Mouse (Mus musculus): ENCODE measurements around the gene Gm19402. TPM values are rescaled to one million over a fixed set of nuclear protein-coding genes. Genes with fewer than 3 reads are reported as not detected.

The Gm19402 gene
- polyA plus RNA-seq, 1 experiment from 2014 or later, result not detected

- Histone ChIP-seq H3K9me3 (no peaks in the 10 kb centered on the region), H3K27ac (no peak overlapping the region), H3K4me3 (no peak overlapping the region), H3K9ac (no peak overlapping the region), H3K36me3 (no peaks in the 10 kb centered on the region), H3K4me2 (no peak overlapping the region), H3K4me1 (replicated peaks) (peaks cover 8% of the 10 kb centered on the region), H3K27me3 (0 out of 2 replicates have a peak, but pooled peaks cover under 1% of the 10 kb centered on the region)
- WGBS, result 66% methylated on average over 15 of the region's 15 CpGs
- no peak for ATAC-seq (ENCODE audit: low FRiP score)
Measured at GRCm38 (mm10) chr10:77658286-77658994, 32.1 kb downstream of the Gm19402 start.

- H3K4me3 ChIP-seq, result no peak overlapping the region
- no peak for ATAC-seq (ENCODE audit: low FRiP score)
- no peaks in the 10 kb centered on the region; the same call in 1 of the 2 replicates for H3K36me3 ChIP-seq
- WGBS, result 91% methylated on average over 9 of the region's 9 CpGs
- no peak overlapping the region for H3K9ac ChIP-seq
- H3K4me1 ChIP-seq (replicated peaks), result peaks cover 12% of the 10 kb centered on the region
- no peak overlapping the region for H3K27ac ChIP-seq
- no peak overlapping the region for H3K4me2 ChIP-seq
- H3K27me3 ChIP-seq, result no peaks in the 10 kb centered on the region
- H3K9me3 ChIP-seq, result no peaks in the 10 kb centered on the region
Measured at GRCm38 (mm10) chr10:77652046-77652445, 38.5 kb downstream of the Gm19402 start.

DNA sequence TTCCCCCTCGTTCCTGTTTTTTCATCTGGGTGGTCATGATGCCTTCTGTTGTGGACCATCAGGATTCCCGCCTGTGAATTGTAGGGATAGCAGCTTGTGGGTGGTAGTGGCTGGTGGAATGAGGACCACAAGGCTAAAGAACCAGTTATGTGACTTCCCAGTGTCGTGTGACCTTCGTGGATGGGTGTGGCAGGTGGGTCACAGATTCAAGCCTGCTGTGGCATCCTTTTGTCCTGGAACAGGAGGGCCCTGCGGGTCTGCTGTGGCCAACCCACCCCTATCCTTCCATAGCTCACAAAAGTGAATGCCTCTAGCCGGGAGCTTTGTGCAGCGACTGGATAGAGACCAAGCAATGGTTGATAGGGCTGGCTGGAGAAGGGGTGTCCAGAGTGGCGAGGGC is 42.7 kb downstream of the Gm19402 start:
- no peaks in the 10 kb centered on the region for H3K27me3 ChIP-seq
- whole genome bisulfite sequencing, result 87% methylated on average over 8 of the region's 8 CpGs
- no peak for ATAC-seq (ENCODE audit: low FRiP score)

GRCm38 (mm10) chr10:77647461-77647860 is 43.1 kb downstream of the Gm19402 start:
- WGBS, result 86% methylated on average over 1 of the region's 1 CpGs
- no peak overlapping the region for H3K4me2 ChIP-seq
- no peaks in the 10 kb centered on the region for H3K27me3 ChIP-seq
- H3K4me1 ChIP-seq (replicated peaks), result peaks cover 12% of the 10 kb centered on the region
- no peak for ATAC-seq (ENCODE audit: low FRiP score)
- no peak overlapping the region for H3K9ac ChIP-seq
- H3K36me3 ChIP-seq, result peaks cover 44% of the 10 kb centered on the region
- H3K4me3 ChIP-seq, result no peak overlapping the region
- no peak overlapping the region for H3K27ac ChIP-seq
- no peaks in the 10 kb centered on the region for H3K9me3 ChIP-seq

More for the DNA sequence above, 42.7 kb downstream of the Gm19402 start:
- H3K9me3 ChIP-seq, result no peaks in the 10 kb centered on the region
- peaks cover 12% of the 10 kb centered on the region for H3K4me1 ChIP-seq (replicated peaks)
- H3K9ac ChIP-seq, result no peak overlapping the region
- peaks cover 41% of the 10 kb centered on the region for H3K36me3 ChIP-seq
- no peak overlapping the region for H3K4me2 ChIP-seq
- no peak overlapping the region for H3K4me3 ChIP-seq
- no peak overlapping the region for H3K27ac ChIP-seq

- Histone ChIP-seq H3K9me3 (no peaks in the 10 kb centered on the region), H3K4me1 (replicated peaks) (peaks cover 12% of the 10 kb centered on the region), H3K27ac (no peak overlapping the region), H3K4me3 (no peak overlapping the region), H3K4me2 (no peak overlapping the region), H3K9ac (no peak overlapping the region), H3K27me3 (no peaks in the 10 kb centered on the region), H3K36me3 (peaks cover 61% of the 10 kb centered on the region)
- 97% methylated on average over 5 of the region's 5 CpGs for WGBS
- no peak for ATAC-seq (ENCODE audit: low FRiP score)
Measured at GRCm38 (mm10) chr10:77645571-77645970, 45.0 kb downstream of the Gm19402 start.

GRCm38 (mm10) chr10:77643160-77643559 is 47.4 kb downstream of the Gm19402 start:
- WGBS, result 85% methylated on average over 7 of the region's 7 CpGs
- Histone ChIP-seq H3K27me3 (no peaks in the 10 kb centered on the region), H3K4me2 (no peak overlapping the region), H3K4me3 (no peak overlapping the region), H3K27ac (no peak overlapping the region), H3K36me3 (peaks cover 76% of the 10 kb centered on the region), H3K9me3 (no peaks in the 10 kb centered on the region), H3K9ac (no peak overlapping the region), H3K4me1 (replicated peaks) (peaks cover 9% of the 10 kb centered on the region)
- ATAC-seq (ENCODE audit: low FRiP score), result no peak

MicroRNAs encoded within 50 kb of the gene (microRNA counts, 519-probe panel; counts per million panel counts)
- microRNA mmu-miR-1930, result 51.3 counts per million

Small RNAs within 50 kb of the gene (microRNA-seq; reads per million reads assigned to microRNA genes)
- 10.2 reads per million, percentile 24 among the genes with 10 or more reads in this experiment for gene Mir1930

Other genes with a start within 250 kb of the Gm19402 start
- 41.2 and 41.8 TPM in 2 replicates for gene Fam207a, start 175.0 kb downstream of the Gm19402 start, polyA plus RNA-seq (2015; fragmentation: Nextera tagmentation; extraction: Ambion mirVana)
- 0.67 and 0.90 TPM in 2 replicates for gene Itgb2, start 160.5 kb downstream of the Gm19402 start, polyA plus RNA-seq (2015; fragmentation: Nextera tagmentation; extraction: Ambion mirVana)
- gene Pttg1ip, start 109.0 kb downstream of the Gm19402 start, polyA plus RNA-seq (2015; fragmentation: Nextera tagmentation; extraction: Ambion mirVana), result 69.0 and 71.9 TPM in 2 replicates
- 271 and 274 TPM in 2 replicates for gene Sumo3, start 84.7 kb downstream of the Gm19402 start, polyA plus RNA-seq (2015; fragmentation: Nextera tagmentation; extraction: Ambion mirVana)
- gene Gm49325, start 84.6 kb downstream of the Gm19402 start, polyA plus RNA-seq (2015; fragmentation: Nextera tagmentation; extraction: Ambion mirVana), result 2.1 and 3.4 TPM in 2 replicates
- 94.5 and 95.0 TPM in 2 replicates for gene Ube2g2, start 68.5 kb downstream of the Gm19402 start, polyA plus RNA-seq (2015; fragmentation: Nextera tagmentation; extraction: Ambion mirVana)
- 0.74 and 0.82 TPM in 2 replicates for gene Tspear, start 4.2 kb downstream of the Gm19402 start, polyA plus RNA-seq (2015; fragmentation: Nextera tagmentation; extraction: Ambion mirVana)
- not detected in 2 replicates for gene Gm9508, start 6.5 kb upstream of the Gm19402 start, polyA plus RNA-seq (2015; fragmentation: Nextera tagmentation; extraction: Ambion mirVana)
- gene Gm10272, start 15.9 kb upstream of the Gm19402 start, polyA plus RNA-seq (2015; fragmentation: Nextera tagmentation; extraction: Ambion mirVana), result not detected in 2 replicates
- gene Gm10024, start 20.7 kb upstream of the Gm19402 start, polyA plus RNA-seq (2015; fragmentation: Nextera tagmentation; extraction: Ambion mirVana), result not detected in 2 replicates
- gene Gm10142, start 25.1 kb upstream of the Gm19402 start, polyA plus RNA-seq (2015; fragmentation: Nextera tagmentation; extraction: Ambion mirVana), result not detected in 2 replicates
- not detected in 2 replicates for gene Krtap12-1, start 29.8 kb upstream of the Gm19402 start, polyA plus RNA-seq (2015; fragmentation: Nextera tagmentation; extraction: Ambion mirVana)
- not detected in 2 replicates for gene Gm10100, start 35.7 kb upstream of the Gm19402 start, polyA plus RNA-seq (2015; fragmentation: Nextera tagmentation; extraction: Ambion mirVana)
- gene Gm18596, start 51.9 kb upstream of the Gm19402 start, polyA plus RNA-seq (2015; fragmentation: Nextera tagmentation; extraction: Ambion mirVana), result not detected in 2 replicates
- gene Gm9736, start 60.6 kb upstream of the Gm19402 start, polyA plus RNA-seq (2015; fragmentation: Nextera tagmentation; extraction: Ambion mirVana), result not detected in 2 replicates
- gene Gm3233, start 68.9 kb upstream of the Gm19402 start, polyA plus RNA-seq (2015; fragmentation: Nextera tagmentation; extraction: Ambion mirVana), result not detected in 2 replicates
- not detected in 2 replicates for gene Gm3238, start 80.6 kb upstream of the Gm19402 start, polyA plus RNA-seq (2015; fragmentation: Nextera tagmentation; extraction: Ambion mirVana)
- gene Gm7138, start 86.2 kb upstream of the Gm19402 start, polyA plus RNA-seq (2015; fragmentation: Nextera tagmentation; extraction: Ambion mirVana), result not detected in 2 replicates
- gene Gm3250, start 91.8 kb upstream of the Gm19402 start, polyA plus RNA-seq (2015; fragmentation: Nextera tagmentation; extraction: Ambion mirVana), result not detected in 2 replicates
- not detected in 2 replicates for gene Gm7137, start 97.4 kb upstream of the Gm19402 start, polyA plus RNA-seq (2015; fragmentation: Nextera tagmentation; extraction: Ambion mirVana)
- not detected in 2 replicates for gene Gm9639, start 104.3 kb upstream of the Gm19402 start, polyA plus RNA-seq (2015; fragmentation: Nextera tagmentation; extraction: Ambion mirVana)
- gene Gm19668, start 108.4 kb upstream of the Gm19402 start, polyA plus RNA-seq (2015; fragmentation: Nextera tagmentation; extraction: Ambion mirVana), result not detected in 2 replicates
- not detected in 2 replicates for gene Gm9507, start 121.1 kb upstream of the Gm19402 start, polyA plus RNA-seq (2015; fragmentation: Nextera tagmentation; extraction: Ambion mirVana)
- gene Gm2696, start 123.9 kb upstream of the Gm19402 start, polyA plus RNA-seq (2015; fragmentation: Nextera tagmentation; extraction: Ambion mirVana), result not detected in 2 replicates
- not detected in 2 replicates for gene Krtap10-4, start 136.3 kb upstream of the Gm19402 start, polyA plus RNA-seq (2015; fragmentation: Nextera tagmentation; extraction: Ambion mirVana)
- not detected in 2 replicates for gene Krtap10-10, start 145.2 kb upstream of the Gm19402 start, polyA plus RNA-seq (2015; fragmentation: Nextera tagmentation; extraction: Ambion mirVana)
- not detected in 2 replicates for gene Gm36176, start 156.0 kb upstream of the Gm19402 start, polyA plus RNA-seq (2015; fragmentation: Nextera tagmentation; extraction: Ambion mirVana)
- not detected in 2 replicates for gene Gm10318, start 162.1 kb upstream of the Gm19402 start, polyA plus RNA-seq (2015; fragmentation: Nextera tagmentation; extraction: Ambion mirVana)
- gene Gm3285, start 171.2 kb upstream of the Gm19402 start, polyA plus RNA-seq (2015; fragmentation: Nextera tagmentation; extraction: Ambion mirVana), result not detected in 2 replicates
- gene Lrrc3, start 211.8 kb upstream of the Gm19402 start, polyA plus RNA-seq (2015; fragmentation: Nextera tagmentation; extraction: Ambion mirVana), result 12.5 and 14.0 TPM in 2 replicates

Measured in hindbrain, embryonic 13.5 days (tissue).